Mouse (Mus musculus) gastrocnemius, postnatal 14 days (tissue): Measurements from ENCODE around the gene Rsg1. TPM values are rescaled to one million over a fixed set of nuclear protein-coding genes. Genes with fewer than 3 reads are reported as not detected.
A peak's percentile ranks its signal among the peaks of the same experiment; 100 is the strongest.

Experiments used
- DNase-seq: peaks from one replicate; pipeline ENCODE4 v3.0.0; 2021; ENCODE audit warnings: mixed read lengths
- intact Hi-C: fragments of 180-260 bp; cut with DNase I; formaldehyde crosslinking; loops from one replicate; pipeline ENCODE4 v1.15.1; 2025; ENCODE audit warnings: low total_unique reads
- total RNA-seq, 2 experiments: library from RNA; stranded (reverse); gene quantifications; 2 replicates each; pipeline ENCODE4 v1.2.3; 2021

The Rsg1 gene
- total RNA-seq, 2 experiments from 2014 or later: 0.21 to 0.38 TPM

DNA sequence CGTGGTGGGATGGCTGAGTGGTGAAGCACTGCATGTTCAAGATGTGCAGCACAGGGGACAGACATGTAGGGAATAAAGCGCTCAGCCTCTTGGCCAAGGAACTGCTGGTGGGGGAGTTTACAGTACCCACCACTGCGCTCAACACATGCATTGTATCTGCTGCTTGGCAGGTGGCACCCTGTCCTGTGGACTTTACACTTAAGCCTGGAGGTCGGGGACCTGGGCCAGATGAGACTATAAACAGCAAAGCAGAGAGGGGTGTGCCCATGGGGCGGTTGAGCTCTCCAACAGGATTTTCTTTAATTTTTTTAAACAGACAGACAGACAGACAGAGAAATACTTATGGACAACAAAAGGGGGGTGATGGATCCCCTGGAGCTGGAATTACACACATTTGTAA lies 6.7 kb upstream of the Rsg1 start:
- DNase-seq: peak; percentile 0
- intact Hi-C loops: loop anchor here (10.0 kb wide), 1 partner anchor 158 kb away; the partner anchor contains the start of gene Fam131c

DNA sequence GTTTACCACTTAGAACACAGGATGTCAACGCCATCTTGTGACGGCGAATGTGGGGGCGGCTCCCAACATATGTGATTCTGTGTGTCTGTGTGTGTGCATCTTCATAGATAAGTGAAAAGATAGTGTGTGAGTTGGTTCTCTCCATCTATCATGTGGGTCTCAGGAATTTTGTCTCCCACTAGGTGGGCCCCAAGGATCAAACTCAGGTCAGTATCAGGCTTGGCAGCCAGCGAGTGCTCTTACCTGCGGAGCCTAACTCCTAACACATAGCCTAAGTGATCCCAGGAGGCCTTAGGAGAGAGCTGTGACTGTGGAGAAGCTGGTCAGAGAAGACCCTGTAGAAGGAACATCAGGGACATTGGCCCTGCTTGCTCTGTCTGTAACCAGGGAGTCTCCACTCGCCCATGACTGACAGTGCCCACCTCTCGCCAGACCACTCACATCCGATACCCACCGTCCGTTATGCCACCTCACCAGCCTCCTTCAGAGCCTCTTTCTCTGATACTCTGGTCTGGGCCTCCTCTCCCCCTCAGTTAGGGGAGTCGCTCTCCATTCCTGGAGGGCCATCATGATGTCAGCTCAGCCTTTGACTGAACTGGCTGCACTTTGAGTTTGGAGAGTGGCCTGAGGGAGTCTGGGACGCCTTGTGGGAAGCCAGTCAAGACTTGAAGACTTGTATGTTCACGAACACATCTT lies 3.1 kb upstream of the Rsg1 start:
- intact Hi-C loops: loop anchor here (10.0 kb wide), 1 partner anchor 66 kb away; the partner anchor contains the start of gene Fbxo42

DNA sequence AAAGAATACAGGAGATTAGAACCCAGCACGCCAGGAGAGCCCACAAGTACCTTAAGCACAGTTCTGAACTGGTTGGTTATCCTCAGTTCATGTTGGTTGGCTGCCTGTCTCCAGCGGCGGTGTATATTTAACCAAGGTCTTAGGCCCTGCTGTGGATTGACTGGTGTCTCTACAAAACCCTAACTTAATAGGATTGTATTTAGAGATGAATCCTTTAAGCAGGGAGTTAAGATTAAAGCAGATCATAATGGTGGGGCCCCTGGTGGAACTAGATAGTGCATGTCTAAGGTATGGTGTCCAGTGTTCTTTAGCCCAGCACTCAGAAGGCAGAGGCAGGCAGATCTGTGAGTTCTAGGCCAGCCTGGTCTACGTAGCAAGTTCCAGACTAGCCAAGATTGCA lies 2.1 kb upstream of the Rsg1 start:
- intact Hi-C loops: loop anchor here (10.0 kb wide), 1 partner anchor 67 kb away; the partner anchor contains the start of gene Fbxo42
- peak; percentile 0 for DNase-seq

More for the DNA sequence above, 3.1 kb upstream of the Rsg1 start:
- no peak for DNase-seq

DNA sequence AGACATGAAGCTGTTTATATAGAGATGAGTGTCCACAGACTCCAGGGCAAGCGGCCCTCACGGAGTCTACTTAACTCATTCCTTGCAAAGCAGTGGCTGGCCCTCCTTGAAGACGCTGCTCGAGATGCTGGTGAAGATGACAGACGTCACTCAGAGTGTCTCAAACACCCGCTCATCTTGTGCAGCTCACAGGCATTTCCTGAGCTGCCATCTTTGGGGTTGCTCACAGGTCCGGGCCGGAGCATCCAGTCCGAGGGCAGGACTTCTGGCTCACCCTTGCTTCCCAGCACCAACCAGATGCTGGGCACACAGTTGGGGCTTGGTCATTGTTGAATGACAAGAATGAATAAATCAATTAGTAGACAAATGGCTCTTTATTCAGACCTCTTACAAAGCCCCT lies 864 bp upstream of the Rsg1 start:
- DNase-seq: peak; percentile 1
- intact Hi-C loops: loop anchor here (10.0 kb wide), 1 partner anchor 68 kb away; the partner anchor contains the start of gene Fbxo42

DNA sequence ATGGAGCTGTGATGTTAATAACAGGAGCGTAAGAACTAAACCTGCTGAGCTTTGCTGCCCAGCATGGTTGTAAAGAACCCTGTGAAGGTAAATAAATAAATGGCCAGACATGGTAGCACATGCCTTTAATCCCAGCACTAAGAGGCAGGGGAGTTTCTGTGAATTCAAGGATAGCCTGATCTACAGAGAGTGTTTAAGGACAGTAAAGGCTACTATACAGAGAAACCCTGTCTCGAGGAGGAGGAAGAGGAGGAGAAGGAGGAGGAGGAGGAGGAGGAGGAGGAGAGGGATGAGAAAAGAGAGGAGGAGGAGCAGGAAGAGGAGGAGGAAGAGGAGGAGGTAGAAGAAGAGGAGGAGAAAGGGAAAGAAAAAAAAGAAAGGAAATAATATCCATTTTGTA lies 414 bp upstream of the Rsg1 start:
- peak; percentile 0 for DNase-seq
- intact Hi-C loops: loop anchor here (10.0 kb wide), 1 partner anchor 69 kb away; the partner anchor contains the start of gene Fbxo42

DNA sequence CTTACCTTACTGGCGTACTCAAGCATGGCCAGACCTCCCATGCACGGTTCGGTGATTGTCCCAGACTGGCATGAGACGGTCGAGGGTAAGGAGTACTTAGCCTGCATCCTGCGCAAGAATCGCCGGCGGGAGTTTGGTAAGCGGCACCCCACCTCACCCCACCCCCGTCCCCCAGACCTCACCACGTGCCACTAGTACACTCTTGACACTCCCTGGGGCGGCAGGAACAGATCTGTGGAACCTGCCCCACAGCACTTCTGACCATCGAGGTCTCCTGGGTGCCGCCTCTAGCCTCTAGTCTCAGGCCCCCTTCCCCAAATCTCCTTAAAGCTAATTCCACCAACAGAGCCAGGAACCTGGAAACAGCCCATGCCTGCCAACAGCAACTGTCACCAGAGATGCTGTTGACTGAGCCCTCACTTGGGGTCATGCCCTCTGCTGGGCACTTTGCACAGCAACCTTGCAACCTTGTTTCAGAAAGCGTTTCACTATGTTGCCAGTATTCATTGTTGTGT lies 638 bp downstream of the Rsg1 start:
- intact Hi-C loops: loop anchor here (10.0 kb wide), 1 partner anchor 70 kb away; the partner anchor contains the start of gene Fbxo42
- peak; percentile 35 for DNase-seq

DNA sequence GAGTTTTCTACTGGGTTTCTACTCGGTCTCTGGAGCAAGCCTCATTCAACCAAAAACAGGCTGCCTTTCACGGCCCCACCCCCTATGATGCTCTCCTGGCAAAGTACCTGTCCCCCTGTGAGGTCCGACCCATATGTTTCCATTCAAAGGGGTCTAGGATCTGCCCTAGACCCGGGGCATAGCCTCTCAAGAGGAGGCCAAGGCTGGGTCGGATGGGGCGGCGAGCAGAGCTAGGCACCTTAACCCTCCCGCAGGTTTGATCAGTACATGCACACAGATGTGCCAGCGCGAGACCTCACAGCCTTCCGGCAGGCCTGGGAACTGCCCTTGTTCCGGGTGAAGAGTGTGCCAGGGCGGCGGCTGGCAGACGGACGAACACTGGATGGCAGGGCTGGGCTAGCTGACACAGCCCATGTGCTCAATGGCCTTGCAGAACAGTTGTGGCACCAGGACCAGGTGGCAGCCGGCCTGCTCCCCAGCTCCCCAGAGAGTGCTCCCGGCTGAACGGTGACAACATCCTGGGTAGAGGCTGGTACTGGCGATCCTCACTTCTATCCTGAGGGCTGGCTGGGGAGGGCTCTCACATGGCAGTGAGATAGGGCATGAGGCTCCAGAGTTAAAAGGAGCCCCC lies 5.9 kb downstream of the Rsg1 start:
- peak; percentile 30 for DNase-seq
- intact Hi-C loops: loop anchor here (10.0 kb wide), 1 partner anchor 75 kb away; the partner anchor contains the start of gene Fbxo42

DNA sequence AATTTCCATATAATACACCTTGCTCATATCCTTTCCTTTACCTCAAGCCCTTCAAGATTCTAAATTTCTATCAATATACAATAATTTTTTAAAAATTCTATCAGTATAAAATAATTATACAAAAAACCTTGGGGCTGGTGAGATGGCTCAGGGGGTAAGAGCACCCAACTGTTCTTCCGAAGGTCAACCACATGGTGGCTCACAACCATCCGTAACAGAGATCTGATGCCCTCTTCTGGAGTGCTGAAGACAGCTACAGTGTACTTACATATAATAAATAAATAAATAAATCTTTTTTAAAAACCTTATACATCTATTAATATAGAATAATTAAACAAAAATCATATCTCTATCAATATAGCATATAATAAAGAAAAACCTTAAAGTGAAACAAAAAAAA lies 8.1 kb downstream of the Rsg1 start:
- no peak for DNase-seq
- intact Hi-C loops: no loop called here

DNA sequence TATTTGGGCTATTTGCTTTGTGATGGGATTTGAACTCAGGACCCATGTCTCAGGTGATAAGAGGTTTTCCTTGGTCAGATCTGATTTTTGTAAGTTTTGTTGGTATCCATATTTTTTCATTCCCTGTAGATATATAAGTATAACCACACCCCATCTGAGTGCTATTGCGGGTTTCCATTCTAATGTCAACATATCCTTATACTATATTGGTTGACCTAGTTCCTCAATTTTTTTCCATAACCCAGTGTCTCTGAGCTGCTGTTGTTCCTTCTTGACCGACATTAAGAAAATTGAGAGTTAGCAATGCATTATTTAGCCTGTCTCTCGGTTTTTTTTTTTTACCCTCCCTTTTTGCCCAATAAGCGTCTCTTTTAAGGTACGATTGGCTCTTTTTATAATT lies 9.0 kb downstream of the Rsg1 start:
- intact Hi-C loops: no loop called here
- DNase-seq: no peak

DNA sequence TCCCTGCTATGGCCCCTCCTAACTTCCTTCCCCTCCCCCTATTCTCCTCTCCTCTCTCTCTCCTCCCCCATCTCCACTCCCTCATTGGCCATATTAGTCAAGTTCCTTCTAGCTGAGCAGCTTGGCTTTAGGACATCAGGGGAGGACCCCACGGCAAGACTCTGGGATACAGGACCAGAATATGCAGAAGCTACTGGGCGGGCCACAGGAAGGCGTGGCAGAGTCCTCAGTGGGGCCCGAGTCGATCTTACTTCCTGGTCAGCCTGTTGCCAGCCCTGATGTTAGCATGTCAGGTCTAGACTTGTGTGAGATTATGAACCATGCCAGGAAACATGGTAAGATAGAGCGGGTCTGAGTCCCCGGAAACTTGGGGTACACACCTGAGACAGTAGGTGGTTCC lies 14.9 kb downstream of the Rsg1 start:
- no peak for DNase-seq
- intact Hi-C loops: no loop called here

DNA sequence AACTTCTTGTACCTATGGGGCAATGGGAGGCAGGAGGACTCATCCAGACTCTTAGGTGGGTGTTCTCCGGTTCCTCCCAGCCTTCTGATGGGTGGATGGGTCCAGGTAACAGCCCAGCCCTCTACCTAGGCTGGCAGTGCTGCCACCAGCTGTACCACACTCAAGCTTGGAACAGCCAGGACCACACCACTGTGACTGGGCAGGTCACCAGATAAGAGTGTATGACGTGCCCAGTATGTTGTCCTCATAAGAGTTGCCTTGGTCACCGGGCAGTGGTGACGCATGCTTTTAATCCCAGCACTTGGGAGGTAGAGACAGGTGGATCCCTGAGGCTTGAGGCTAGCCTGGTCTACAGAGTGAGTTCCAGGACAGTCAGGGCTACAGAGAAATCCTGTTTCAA lies 19.4 kb downstream of the Rsg1 start:
- intact Hi-C loops: no loop called here
- peak; percentile 2 for DNase-seq

DNA sequence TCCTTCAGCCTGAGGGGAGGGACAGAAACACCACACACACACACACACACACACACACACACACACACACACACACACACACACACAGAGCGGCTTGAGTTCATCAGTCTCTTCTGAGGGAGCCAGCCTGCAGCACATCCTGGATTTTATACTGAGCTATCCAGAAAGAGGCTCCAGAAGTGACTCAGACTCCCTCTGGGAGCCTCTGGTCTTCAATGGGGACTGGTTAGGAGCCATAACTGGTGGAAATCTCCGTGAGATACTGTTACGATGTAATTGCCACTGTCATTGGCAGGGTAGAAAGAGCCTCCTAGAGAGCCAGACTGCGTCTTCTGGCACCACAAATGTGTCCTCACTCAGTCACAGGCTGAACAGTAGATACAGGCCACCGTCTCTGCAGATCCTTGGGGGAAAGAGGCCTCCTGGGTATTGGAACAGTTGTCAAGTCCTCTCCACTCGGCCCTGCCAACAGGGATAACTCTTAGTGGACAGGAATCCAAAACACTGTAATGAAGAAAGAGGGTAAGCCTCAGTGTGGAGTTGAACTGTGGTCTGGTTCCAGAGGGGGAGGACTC lies 21.9 kb downstream of the Rsg1 start:
- intact Hi-C loops: no loop called here
- DNase-seq: peak; percentile 5

DNA sequence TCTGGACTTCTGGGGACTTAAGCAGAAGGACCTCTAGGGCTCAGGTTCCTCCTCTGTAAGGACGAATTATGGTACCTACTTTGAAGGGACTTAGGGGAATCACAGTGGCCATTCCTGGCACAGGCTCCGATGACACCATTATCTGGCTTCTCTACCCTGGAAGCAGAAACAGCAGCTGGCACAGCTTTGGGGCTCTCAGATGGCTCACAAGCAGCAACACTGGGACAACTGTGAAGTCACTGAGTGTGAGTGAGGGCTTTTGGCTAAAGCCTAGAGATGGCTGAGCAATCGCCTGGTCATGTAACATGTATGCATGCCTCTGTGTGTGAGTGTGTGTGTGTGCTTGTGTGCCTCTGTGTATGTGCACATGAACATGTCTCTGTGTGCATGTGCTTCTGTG lies 23.1 kb downstream of the Rsg1 start:
- intact Hi-C loops: no loop called here
- DNase-seq: peak; percentile 17

DNA sequence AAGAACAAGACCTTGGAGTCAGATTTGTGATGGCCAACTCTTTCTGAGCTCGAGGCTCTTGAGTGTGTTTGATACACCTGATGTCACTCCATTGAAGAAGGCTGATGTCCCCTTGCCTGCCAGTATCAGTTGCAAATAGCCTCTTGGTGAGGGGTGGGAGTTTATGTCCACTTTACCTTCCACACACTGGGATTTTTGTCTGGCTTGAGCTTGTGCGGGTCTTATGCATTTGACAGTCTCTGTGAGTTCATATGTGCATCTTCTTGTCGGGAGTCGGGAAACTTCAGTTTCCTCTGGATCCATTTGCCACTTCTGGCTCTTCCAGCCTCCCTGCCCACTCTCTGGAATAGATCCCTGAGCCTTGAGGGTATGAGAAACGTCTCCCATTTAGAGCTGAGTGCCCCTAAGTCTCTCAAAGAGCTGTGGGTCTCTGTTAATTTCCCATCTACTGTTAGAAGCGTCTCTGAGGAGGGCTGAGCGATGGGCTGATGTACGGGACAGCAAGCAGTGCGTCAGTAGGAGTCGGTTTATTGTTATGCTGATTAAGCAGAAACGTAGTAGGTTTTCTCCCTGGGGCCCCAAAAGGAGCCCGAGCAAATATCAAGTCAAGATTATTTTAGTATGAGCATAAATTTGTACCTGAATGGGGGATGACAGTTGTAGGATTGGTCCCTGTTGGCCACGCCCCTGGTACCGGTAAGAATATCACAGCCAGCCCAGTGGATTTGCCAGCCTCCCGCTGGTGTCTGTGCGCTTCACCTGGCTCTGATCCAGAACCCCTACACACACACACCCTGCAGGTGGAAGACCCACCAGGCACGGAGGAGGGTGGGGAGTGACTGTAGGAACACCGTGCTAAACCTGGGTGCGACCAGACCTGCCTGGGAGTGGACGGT lies 25.0 kb downstream of the Rsg1 start:
- intact Hi-C loops: no loop called here
- peak; percentile 1 for DNase-seq

DNA sequence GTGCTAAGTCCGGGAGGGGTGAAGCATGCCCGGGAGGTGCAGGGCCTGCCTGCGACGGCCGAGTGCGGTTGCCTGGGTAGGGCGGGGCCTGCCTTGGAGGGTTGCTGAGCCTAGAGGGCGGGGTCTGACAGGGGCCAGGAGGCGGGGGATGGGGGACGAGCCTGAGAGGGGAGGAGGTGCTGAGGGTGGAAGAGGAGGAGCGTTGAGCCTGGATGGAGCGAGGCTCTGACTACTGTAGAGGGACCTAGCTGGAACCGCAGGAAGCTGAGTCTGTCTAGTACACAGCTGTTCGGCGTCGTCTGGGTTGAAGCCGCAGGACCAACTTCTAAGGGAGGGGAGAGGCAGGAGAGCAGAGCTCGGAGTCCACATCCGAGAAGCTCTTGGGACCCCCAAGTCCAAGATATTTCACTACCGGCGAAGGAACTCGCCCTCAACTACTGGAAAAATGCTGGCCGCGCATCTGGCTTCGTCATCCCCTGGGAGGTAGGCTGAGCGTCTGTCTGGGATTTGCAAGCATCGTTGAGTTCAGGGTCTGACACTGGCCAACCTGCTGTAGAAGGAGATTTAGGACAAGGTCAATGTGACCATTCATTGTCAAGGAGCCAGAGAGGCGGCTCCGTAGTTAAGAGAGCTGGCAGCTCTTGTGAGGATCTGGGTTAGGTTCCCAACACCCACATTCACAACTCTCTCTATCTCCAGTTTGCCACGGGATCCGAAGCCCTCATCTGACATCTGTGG lies 25.8 kb downstream of the Rsg1 start, which contains the start of gene Arhgef19:
Arhgef19 (plus strand) TSS at position 112 of the 738 bp plus-strand sequence.
- intact Hi-C loops: no loop called here
- DNase-seq: peak; percentile 93

DNA sequence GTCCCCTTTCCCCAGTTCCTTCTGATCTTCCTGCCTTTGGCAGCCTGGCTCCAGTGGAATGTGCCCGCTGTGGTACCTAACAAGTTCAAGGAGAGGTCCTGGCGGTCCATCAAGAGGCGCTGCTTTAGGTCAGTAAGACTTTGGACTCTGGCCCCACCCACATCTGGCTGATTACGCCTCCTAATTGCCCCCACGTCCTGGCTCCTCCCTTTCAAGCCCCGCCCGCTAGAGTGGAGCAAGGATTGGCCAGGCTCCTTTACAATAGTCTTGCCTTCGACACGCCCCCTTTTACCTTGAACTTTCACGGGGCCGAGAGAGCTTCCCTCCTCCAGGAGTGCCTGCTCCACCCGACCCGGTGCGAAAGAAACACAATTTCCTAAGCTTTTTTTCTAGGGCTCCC lies 26.9 kb downstream of the Rsg1 start:
- intact Hi-C loops: no loop called here
- no peak for DNase-seq

DNA sequence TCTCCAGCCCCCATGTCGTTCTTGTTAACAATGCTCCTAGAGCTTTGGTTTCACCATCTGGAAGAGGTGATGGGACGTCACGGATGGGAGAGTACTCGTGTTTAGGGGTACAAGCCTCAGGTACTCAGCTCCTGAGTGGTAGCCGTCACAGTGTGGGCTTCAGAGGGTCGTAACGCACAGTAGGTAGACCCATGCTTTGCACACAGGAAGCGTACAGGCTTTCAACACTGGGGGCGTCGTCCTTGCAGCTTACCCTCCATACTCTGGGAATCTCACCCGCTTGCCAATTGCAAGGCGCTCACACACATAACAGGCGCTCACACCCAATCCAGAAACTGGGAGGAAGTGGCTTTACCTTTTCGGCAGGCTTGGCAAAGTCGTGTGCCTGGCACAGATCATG lies 28.1 kb downstream of the Rsg1 start:
- intact Hi-C loops: no loop called here
- no peak for DNase-seq

DNA sequence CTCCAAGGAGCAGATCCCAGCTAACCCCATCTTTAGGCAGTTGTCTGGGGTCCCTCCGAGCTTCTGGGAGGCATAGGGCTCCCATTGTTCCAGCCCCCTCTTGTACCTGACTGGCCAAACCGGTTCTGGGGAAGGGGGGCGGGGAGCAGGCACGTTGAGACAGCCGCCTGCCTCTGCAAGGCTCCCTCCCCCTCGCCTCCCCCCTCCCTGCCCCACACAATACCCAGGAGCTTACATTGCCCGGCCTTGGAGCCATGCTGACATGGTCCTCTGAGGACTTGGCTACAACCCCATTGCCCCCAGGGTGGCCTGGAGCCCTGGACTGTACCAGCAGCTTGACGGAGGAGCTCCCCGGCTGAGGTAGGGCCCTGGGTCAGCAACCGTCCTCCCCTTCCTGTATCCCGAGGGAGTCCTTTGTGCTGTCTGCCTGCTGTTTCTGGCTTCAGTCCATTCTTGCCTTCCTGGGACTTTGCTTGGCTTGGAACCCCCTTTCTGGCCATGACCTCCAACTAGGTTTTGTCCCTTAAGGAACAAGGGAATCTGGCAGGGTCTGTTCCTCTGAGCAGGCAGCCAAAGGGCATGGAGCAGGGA lies 29.0 kb downstream of the Rsg1 start:
- no peak for DNase-seq
- intact Hi-C loops: no loop called here
